Mouse (Mus musculus): ENCODE measurements around the gene Mrpl38. TPM values are rescaled to one million over a fixed set of nuclear protein-coding genes. Genes with fewer than 3 reads are reported as not detected.

Gene Mrpl38
- polyA plus RNA-seq, 1 experiment from 2014 or later = 102 TPM

GRCm38 (mm10) chr11:116170003-116170800, 31.5 kb upstream of the Mrpl38 start:
- H3K36me3 ChIP-seq (ENCODE audit: control insufficient read depth, insufficient read depth, low read length) = peaks cover 8% of the 10 kb centered on the region
- WGBS = 90% methylated on average over 5 of the region's 5 CpGs
- ATAC-seq (ENCODE audit: insufficient read depth, low FRiP score, low TSS enrichment) = no peak
- H3K9ac ChIP-seq (ENCODE audit: low read length) = no peak overlapping the region
- no peak for DNase-seq (ENCODE audit: low spot score)
- H3K27ac ChIP-seq (ENCODE audit: low read depth, low read length) = no peak overlapping the region
- H3K4me3 ChIP-seq (ENCODE audit: low read depth, low read length) = no peak overlapping the region
- H3K9me3 ChIP-seq (ENCODE audit: control insufficient read depth, low read length) = no peaks in the 10 kb centered on the region
- H3K4me1 ChIP-seq (ENCODE audit: control insufficient read depth, insufficient read depth, low read length) = peaks cover 8% of the 10 kb centered on the region; the same call in 1 of the 2 replicates
- H3K4me2 ChIP-seq (ENCODE audit: low read depth) = no peak overlapping the region
- no peaks in the 10 kb centered on the region for H3K27me3 ChIP-seq (ENCODE audit: control insufficient read depth, insufficient read depth, low read length)

- Histone ChIP-seq H3K36me3 (ENCODE audit: control insufficient read depth, insufficient read depth, low read length) (peaks cover 3% of the 10 kb centered on the region; the same call in 1 of the 2 replicates), H3K4me2 (ENCODE audit: low read depth) (no peak overlapping the region), H3K9ac (ENCODE audit: low read length) (no peak overlapping the region), H3K27ac (ENCODE audit: low read depth, low read length) (no peak overlapping the region), H3K4me3 (ENCODE audit: low read depth, low read length) (no peak overlapping the region), H3K27me3 (ENCODE audit: control insufficient read depth, insufficient read depth, low read length) (no peaks in the 10 kb centered on the region), H3K4me1 (ENCODE audit: control insufficient read depth, insufficient read depth, low read length) (peaks cover 8% of the 10 kb centered on the region; the same call in 1 of the 2 replicates), H3K9me3 (ENCODE audit: control insufficient read depth, low read length) (no peaks in the 10 kb centered on the region)
- ATAC-seq (ENCODE audit: insufficient read depth, low FRiP score, low TSS enrichment) (no peak), DNase-seq (ENCODE audit: low spot score) (no peak)
- WGBS = 92% methylated on average over 3 of the region's 3 CpGs
Measured at GRCm38 (mm10) chr11:116169214-116169613, 30.5 kb upstream of the Mrpl38 start.

GRCm38 (mm10) chr11:116167884-116168439, 29.3 kb upstream of the Mrpl38 start, which contains the start of gene Fbf1:
Fbf1 (minus strand) TSS chr11:116168166.
- Histone ChIP-seq H3K4me1 (ENCODE audit: control insufficient read depth, insufficient read depth, low read length) (peaks cover 10% of the 10 kb centered on the region), H3K27ac (ENCODE audit: low read depth, low read length) (peak within 1 kb of the TSS; percentile 87), H3K4me2 (ENCODE audit: low read depth) (peak within 1 kb of the TSS; percentile 84), H3K9ac (ENCODE audit: low read length) (peak within 1 kb of the TSS; percentile 89), H3K36me3 (ENCODE audit: control insufficient read depth, insufficient read depth, low read length) (no peaks in the 10 kb centered on the region; the same call in 1 of the 2 replicates), H3K4me3 (ENCODE audit: low read depth, low read length) (peak within 1 kb of the TSS; percentile 80), H3K27me3 (ENCODE audit: control insufficient read depth, insufficient read depth, low read length) (no peaks in the 10 kb centered on the region), H3K9me3 (ENCODE audit: control insufficient read depth, low read length) (no peaks in the 10 kb centered on the region)
- DNase-seq (ENCODE audit: low spot score) (peak; percentile 97), ATAC-seq (ENCODE audit: insufficient read depth, low FRiP score, low TSS enrichment) (peak; percentile 94)
- WGBS = under 1% methylated on average over 40 of the region's 40 CpGs

DNA sequence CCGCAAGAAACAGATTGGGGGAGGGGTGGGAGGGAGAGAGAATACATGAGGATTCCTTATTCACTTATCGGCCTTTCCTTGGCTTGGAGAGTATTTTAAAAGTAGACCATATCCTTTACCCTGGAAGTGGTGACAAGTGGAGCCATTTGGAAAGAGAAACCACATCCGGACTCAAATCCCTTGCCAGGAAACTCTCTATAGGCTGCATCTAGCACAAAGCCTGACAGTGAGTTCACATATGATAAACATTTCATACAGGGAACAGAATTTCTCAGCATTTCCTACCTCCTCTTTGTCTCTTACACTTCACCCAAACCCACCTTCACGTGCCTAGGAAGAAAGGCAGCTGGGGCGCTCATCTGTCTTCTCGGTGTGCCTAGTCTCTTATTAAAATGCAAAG, 28.6 kb upstream of the Mrpl38 start:
- WGBS = 15% methylated on average over 6 of the region's 6 CpGs
- peak overlapping the region; percentile 80 for H3K4me3 ChIP-seq (ENCODE audit: low read depth, low read length)
- H3K9ac ChIP-seq (ENCODE audit: low read length) = peak overlapping the region; percentile 89
- H3K36me3 ChIP-seq (ENCODE audit: control insufficient read depth, insufficient read depth, low read length) = no peaks in the 10 kb centered on the region
- peak overlapping the region; percentile 84 for H3K4me2 ChIP-seq (ENCODE audit: low read depth)
- H3K27me3 ChIP-seq (ENCODE audit: control insufficient read depth, insufficient read depth, low read length) = no peaks in the 10 kb centered on the region
- H3K27ac ChIP-seq (ENCODE audit: low read depth, low read length) = peak overlapping the region; percentile 87
- ATAC-seq (ENCODE audit: insufficient read depth, low FRiP score, low TSS enrichment) (no peak), DNase-seq (ENCODE audit: low spot score) (peak; percentile 15)
- no peaks in the 10 kb centered on the region for H3K9me3 ChIP-seq (ENCODE audit: control insufficient read depth, low read length)
- peaks cover 10% of the 10 kb centered on the region for H3K4me1 ChIP-seq (ENCODE audit: control insufficient read depth, insufficient read depth, low read length)

- H3K36me3 ChIP-seq (ENCODE audit: control insufficient read depth, insufficient read depth, low read length) = peaks cover 2% of the 10 kb centered on the region; the same call in 1 of the 2 replicates
- H3K9ac ChIP-seq (ENCODE audit: low read length) = no peak overlapping the region; the same call in 1 of the 2 replicates
- H3K9me3 ChIP-seq (ENCODE audit: control insufficient read depth, low read length) = no peaks in the 10 kb centered on the region
- DNase-seq (ENCODE audit: low spot score) = peak; percentile 41
- no peaks in the 10 kb centered on the region for H3K27me3 ChIP-seq (ENCODE audit: control insufficient read depth, insufficient read depth, low read length)
- peak; percentile 76; the same call in 1 of the 2 replicates for ATAC-seq (ENCODE audit: insufficient read depth, low FRiP score, low TSS enrichment)
- H3K4me2 ChIP-seq (ENCODE audit: low read depth) = no peak overlapping the region
- WGBS = 28% methylated on average over 9 of the region's 9 CpGs
- no peak overlapping the region for H3K4me3 ChIP-seq (ENCODE audit: low read depth, low read length)
- peaks cover 10% of the 10 kb centered on the region for H3K4me1 ChIP-seq (ENCODE audit: control insufficient read depth, insufficient read depth, low read length)
- no peak overlapping the region for H3K27ac ChIP-seq (ENCODE audit: low read depth, low read length)
Measured at GRCm38 (mm10) chr11:116163002-116163401, 24.3 kb upstream of the Mrpl38 start.

DNA sequence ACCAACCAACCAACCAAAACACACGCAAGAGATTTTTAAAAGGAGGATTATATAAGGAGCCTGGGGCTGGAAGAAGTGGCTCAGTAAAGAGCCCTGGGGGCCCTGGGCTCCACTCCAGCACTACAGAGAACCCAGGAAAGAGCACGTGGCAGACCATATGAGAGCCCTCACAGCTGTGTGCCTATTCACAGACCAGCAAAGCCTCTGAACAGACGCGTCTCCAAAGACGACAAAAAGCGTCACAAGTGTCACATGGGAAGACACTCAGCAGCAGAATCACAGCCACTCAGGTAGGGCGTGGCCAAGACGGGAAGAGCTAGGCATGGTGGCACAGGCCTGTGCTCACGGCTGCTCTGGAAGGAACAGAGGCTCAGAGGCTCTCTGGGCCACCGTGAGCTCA, 23.5 kb upstream of the Mrpl38 start:
- Histone ChIP-seq H3K9ac (ENCODE audit: low read length) (no peak overlapping the region), H3K36me3 (ENCODE audit: control insufficient read depth, insufficient read depth, low read length) (peaks cover 2% of the 10 kb centered on the region; the same call in 1 of the 2 replicates), H3K4me3 (ENCODE audit: low read depth, low read length) (no peak overlapping the region), H3K27me3 (ENCODE audit: control insufficient read depth, insufficient read depth, low read length) (no peaks in the 10 kb centered on the region), H3K4me2 (ENCODE audit: low read depth) (no peak overlapping the region), H3K27ac (ENCODE audit: low read depth, low read length) (no peak overlapping the region), H3K9me3 (ENCODE audit: control insufficient read depth, low read length) (no peaks in the 10 kb centered on the region), H3K4me1 (ENCODE audit: control insufficient read depth, insufficient read depth, low read length) (peaks cover 10% of the 10 kb centered on the region)
- WGBS = 74% methylated on average over 10 of the region's 10 CpGs
- DNase-seq (ENCODE audit: low spot score) (no peak), ATAC-seq (ENCODE audit: insufficient read depth, low FRiP score, low TSS enrichment) (no peak)

GRCm38 (mm10) chr11:116161312-116161711, 22.6 kb upstream of the Mrpl38 start:
- DNase-seq (ENCODE audit: low spot score) = no peak
- Histone ChIP-seq H3K27ac (ENCODE audit: low read depth, low read length) (no peak overlapping the region), H3K4me2 (ENCODE audit: low read depth) (no peak overlapping the region), H3K4me3 (ENCODE audit: low read depth, low read length) (no peak overlapping the region), H3K27me3 (ENCODE audit: control insufficient read depth, insufficient read depth, low read length) (no peaks in the 10 kb centered on the region), H3K9me3 (ENCODE audit: control insufficient read depth, low read length) (no peaks in the 10 kb centered on the region), H3K36me3 (ENCODE audit: control insufficient read depth, insufficient read depth, low read length) (peaks cover 2% of the 10 kb centered on the region; the same call in 1 of the 2 replicates), H3K4me1 (ENCODE audit: control insufficient read depth, insufficient read depth, low read length) (peaks cover 3% of the 10 kb centered on the region), H3K9ac (ENCODE audit: low read length) (no peak overlapping the region)
- 72% methylated on average over 12 of the region's 12 CpGs for WGBS
- no peak for ATAC-seq (ENCODE audit: insufficient read depth, low FRiP score, low TSS enrichment)

GRCm38 (mm10) chr11:116150960-116151359, 12.3 kb upstream of the Mrpl38 start:
- H3K9ac ChIP-seq (ENCODE audit: low read length) = no peak overlapping the region
- no peaks in the 10 kb centered on the region for H3K9me3 ChIP-seq (ENCODE audit: control insufficient read depth, low read length)
- H3K4me2 ChIP-seq (ENCODE audit: low read depth) = no peak overlapping the region
- 91% methylated on average over 2 of the region's 2 CpGs for WGBS
- ATAC-seq (ENCODE audit: insufficient read depth, low FRiP score, low TSS enrichment) (no peak), DNase-seq (ENCODE audit: low spot score) (no peak)
- no peak overlapping the region for H3K27ac ChIP-seq (ENCODE audit: low read depth, low read length)
- peaks cover 55% of the 10 kb centered on the region for H3K36me3 ChIP-seq (ENCODE audit: control insufficient read depth, insufficient read depth, low read length)
- H3K4me3 ChIP-seq (ENCODE audit: low read depth, low read length) = no peak overlapping the region
- no peaks in the 10 kb centered on the region for H3K4me1 ChIP-seq (ENCODE audit: control insufficient read depth, insufficient read depth, low read length)
- H3K27me3 ChIP-seq (ENCODE audit: control insufficient read depth, insufficient read depth, low read length) = no peaks in the 10 kb centered on the region

All from neural tube, embryonic 11.5 days (tissue).